In the genomic region with DNA sequence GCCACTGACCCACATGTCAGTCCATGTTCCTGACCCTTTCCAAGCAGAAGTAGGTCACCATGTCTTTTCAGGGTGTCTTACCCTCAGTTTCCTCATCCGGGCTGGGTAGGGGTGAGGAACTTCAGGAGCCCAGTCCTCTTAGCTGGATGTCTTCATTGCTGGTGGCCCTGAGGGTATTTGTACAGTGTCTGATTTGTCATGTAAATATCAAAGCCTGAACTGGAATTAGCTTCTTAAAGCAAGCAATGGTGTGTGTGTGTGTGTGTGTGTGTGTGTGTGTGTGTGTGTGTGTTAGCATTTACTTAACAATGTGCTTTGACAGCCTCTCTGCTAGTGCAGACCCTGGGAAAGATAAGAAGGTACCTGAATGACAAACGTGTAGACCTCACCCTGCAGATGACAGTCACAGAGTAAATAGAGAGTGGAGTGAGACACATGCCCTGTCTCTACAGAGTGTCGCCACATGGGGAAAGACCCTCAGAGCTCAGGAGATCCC, we compare ENCODE assay signal across 21 mouse cellular contexts.
"Had no signal": no experiment of that assay in that cellular context is flagged by ENCODE, and none has a peak within 500 bp of the region (broad histone marks: within the 10 kb centered on the region; RNA-seq: fewer than 3 reads in every experiment).

No protein-coding gene starts in this region.

- H3K27me3 ChIP-seq: liver, embryonic 13.5 days had no signal

- DNase-seq: gastrocnemius, postnatal 25 days; heart, adult 18-20 months; heart, postnatal 10 days; heart, postnatal 4 days; kidney, adult 18-20 months; kidney, adult 8-10 months; kidney, postnatal 10 days; kidney, postnatal 25 days; kidney, postnatal 4 days; liver; liver, embryonic 13.5 days had no signal

- H3K27ac ChIP-seq: heart, embryonic 10.5 days; hindbrain, embryonic 14.5 days; intestine, embryonic 15.5 days; layer of hippocampus, adult 2 months; left cerebral cortex, adult 2 months; limb, embryonic 10.5 days; limb, embryonic 12.5 days; liver, embryonic 13.5 days had no signal

- H3K9ac ChIP-seq: heart, embryonic 12.5 days; hindbrain, embryonic 12.5 days; hindbrain, embryonic 14.5 days; intestine, embryonic 15.5 days; limb, embryonic 12.5 days; liver, embryonic 13.5 days had no signal

- H3K4me1 ChIP-seq: intestine, embryonic 15.5 days; liver, embryonic 13.5 days had no signal

- H3K9me3 ChIP-seq: heart, embryonic 10.5 days; heart, embryonic 12.5 days; hindbrain, embryonic 10.5 days; hindbrain, embryonic 12.5 days; intestine, embryonic 15.5 days; limb, embryonic 10.5 days; limb, embryonic 12.5 days; liver, embryonic 13.5 days had no signal

- H3K4me3 ChIP-seq: heart, embryonic 10.5 days; heart, embryonic 12.5 days; hindbrain, embryonic 10.5 days; hindbrain, embryonic 12.5 days; intestine, embryonic 15.5 days; layer of hippocampus, adult 2 months; left cerebral cortex, adult 2 months; limb, embryonic 10.5 days; limb, embryonic 12.5 days; liver, embryonic 13.5 days had no signal

- H3K36me3 ChIP-seq: heart, embryonic 10.5 days; heart, embryonic 12.5 days; hindbrain, embryonic 10.5 days; hindbrain, embryonic 12.5 days; intestine, embryonic 15.5 days; limb, embryonic 10.5 days; limb, embryonic 12.5 days; liver, embryonic 13.5 days had no signal
